Mouse (Mus musculus): ENCODE results near the gene Tmem132d. TPM values are rescaled to one million over a fixed set of nuclear protein-coding genes. Genes with fewer than 3 reads are reported as not detected.
"Not testable (repeated sequence)": the region's sequence is repeated elsewhere in the genome, so short reads cannot be mapped to it uniquely, and the experiment has no call there.

Gene Tmem132d
- total RNA-seq, 2 experiments from 2014 or later: 14.1 to 16.7 TPM

DNA sequence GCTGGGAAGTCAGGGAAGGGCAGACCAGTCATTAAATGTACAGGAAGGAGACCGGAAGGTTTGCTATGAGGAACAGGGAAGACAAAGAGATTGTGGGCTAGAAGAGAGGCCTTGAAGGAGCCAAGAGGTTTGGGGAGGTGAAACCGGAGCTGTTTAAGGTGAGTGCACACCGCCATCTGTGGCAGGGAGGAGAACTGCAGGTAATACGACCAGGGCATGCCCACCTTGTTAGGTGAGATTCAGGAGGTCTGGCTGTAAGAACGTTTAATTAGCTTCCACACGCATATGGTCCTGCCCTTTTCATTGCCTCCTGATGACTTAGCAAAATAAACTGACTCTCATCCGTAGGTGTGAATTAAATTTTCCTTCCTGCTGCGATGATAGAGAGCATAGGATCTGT lies 485.6 kb downstream of the Tmem132d start:
- no peak for DNase-seq (ENCODE audit: low spot score in 2 of 2)

DNA sequence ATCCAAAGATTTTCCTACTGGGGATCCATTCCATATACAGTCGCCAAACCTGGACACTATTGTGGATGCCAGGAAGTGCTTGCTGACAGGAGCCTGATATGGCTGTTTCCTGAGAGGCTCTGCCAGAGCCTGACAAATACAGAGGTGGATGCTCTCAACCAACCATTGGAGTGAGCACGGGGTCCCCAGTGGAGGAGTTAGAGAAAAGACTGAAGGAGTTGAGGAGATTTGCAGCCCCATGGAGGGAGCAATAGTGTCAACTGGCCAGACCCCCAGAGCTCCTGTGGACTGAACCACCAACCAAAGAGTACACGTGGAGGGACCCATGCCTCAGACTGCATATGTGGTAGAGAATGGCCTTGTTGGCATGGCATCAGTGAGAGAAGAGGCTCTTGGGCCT lies 490.7 kb downstream of the Tmem132d start:
- not testable (repeated sequence) for DNase-seq (ENCODE audit: low spot score in 2 of 2)

DNA sequence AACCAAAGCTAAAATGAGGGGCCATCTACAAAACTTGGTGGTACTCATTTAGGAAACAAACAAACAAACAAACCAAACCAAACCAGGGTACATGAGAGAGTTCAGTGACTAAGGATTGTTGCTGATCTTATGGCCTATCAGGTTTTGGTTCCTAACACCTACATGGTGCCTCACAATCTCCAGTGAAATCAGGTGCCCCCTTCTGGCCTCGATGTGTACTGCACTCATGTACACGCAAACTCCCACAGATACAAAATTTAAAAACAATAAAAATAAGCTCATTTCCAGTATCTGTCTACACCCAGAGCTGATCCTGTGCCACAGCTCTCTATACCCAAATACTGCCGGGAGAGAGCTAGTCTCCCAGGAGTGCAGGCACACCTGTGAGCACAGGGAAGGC lies 495.0 kb downstream of the Tmem132d start:
- no peak for DNase-seq (ENCODE audit: low spot score in 2 of 2)

DNA sequence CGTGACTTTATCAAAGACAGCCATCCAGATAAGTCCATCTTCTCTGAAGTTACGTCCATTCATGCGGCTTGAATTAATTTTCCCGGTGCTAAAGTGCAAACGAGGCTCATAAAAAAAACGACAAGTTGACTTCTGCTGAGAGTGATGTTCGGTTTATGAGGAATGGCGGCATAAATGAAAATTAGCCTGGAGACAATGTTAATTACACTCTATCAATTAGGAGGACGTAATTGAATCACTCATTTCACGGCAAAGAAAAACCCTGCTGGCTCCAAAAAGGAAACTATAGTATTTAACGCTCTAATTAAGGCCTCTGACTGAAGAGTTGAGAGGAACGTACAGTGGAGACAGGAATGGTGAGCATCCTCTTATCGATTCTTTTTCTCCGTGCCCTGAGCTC lies 503.2 kb downstream of the Tmem132d start:
- no peak for DNase-seq (ENCODE audit: low spot score in 2 of 2)

DNA sequence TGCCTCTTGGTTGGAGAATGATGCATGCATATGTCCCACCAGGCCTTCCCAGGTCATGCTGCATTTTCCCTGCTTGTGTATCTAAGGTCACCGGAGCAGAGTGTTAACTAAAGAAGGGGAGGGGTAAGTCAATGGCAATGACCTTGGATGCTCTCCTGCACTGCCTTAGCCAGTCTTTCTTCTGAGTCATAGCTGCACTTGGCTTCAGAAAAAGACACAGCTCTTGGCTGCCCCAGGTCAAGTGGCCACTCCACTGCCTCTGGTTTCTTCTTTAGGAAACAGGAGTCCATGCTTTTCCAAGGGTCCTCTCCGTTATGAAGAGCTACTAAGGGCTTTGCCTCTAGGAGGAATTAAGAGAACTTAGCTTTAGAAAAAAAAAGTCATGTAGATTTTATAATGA lies 506.2 kb downstream of the Tmem132d start:
- DNase-seq (ENCODE audit: low spot score in 2 of 2): no peak

DNA sequence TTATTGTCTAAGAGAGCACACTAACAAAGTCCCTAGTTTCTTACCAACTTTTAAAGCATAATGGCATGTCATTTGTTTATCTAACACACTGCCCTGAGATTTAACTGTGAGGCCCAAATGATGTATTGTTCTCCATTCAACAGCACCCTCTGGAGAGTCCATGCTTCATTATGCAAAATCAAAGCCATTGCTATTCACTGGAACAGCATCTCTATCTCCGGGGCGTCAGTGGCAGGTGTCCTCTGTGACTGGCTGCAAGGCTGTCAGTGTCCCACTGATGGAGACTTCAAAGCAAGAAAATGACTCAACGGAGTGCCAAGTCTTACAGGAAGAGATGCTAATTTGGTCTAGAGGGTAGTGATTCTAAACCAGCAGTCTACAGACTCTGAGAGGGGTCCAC lies 508.8 kb downstream of the Tmem132d start:
- DNase-seq (ENCODE audit: low spot score in 2 of 2): no peak

DNA sequence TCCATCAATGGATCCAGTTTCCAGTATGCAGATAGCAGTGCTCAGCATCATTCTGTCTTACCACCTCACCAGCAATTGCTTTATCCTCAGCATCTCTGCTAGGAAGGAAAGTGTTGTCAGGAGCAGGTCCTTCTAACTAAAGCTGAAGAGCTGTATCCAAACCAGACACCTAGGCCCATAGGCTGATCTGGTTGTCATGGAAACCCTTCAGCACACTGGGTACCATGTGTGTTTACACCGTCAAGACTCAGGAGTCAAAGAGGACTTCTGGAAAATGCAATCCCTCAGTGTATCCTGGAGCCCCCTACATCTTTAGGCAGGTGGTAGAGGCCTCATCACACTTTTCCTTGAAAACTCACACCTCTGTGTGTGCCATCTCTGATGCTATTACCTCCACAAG lies 513.7 kb downstream of the Tmem132d start:
- DNase-seq (ENCODE audit: low spot score in 2 of 2): no peak

DNA sequence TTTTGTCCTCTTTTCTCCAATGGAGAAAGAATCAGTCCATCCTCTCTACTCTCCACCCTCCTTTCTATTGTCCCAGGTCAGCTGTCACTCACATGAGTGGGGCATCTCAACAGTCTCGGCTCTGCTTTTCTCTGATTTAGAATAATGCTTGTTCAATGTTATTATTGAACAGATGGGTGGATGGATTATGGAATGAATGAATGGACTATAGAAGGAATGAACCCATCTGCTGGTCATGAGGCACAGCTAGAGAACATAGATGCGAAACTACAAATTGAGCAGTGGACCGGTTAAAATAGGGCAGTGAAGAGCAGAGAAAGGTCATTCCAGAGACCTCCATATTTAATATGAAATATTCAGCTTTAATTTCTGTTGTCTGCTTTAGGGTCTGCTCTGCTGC lies 514.5 kb downstream of the Tmem132d start:
- DNase-seq (ENCODE audit: low spot score in 2 of 2): no peak

DNA sequence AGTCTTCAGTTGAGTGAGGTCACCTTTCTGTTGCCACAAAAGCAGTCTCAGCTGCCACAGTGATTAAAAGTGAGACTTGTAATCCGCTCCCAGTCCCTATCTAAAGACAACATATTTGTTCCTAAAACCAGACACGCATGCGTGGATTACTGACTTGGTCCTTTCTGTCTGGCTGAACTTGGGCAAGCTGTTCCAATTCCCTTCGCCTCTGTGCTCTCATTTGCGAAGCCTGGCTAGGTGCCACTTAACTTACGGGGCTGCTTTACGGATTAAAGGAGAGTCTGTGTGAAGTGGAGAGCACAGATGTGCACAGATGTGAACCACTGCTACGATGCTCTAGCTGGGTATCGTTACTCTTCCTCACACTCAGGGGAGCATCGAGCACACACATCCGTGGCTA lies 518.7 kb downstream of the Tmem132d start:
- no peak for DNase-seq (ENCODE audit: low spot score in 2 of 2)

DNA sequence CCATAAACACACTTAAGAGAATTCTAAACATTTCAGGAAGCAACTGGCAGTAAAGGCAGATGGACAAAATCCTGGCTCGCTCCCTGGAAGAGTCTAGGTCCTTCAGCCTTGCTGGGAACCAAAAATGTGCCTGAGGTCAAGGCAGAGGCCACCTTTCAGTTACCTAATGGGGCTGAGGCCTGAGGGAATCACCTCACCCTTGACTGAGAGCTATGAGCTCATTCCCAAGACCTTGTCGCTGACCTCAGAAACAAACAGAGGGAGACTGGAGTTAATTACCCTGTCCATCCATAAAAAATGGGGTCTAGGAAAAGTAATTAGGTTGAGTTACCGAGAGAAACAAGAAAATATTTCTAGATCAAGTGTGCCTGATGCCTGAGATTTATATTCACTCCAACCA lies 521.3 kb downstream of the Tmem132d start:
- DNase-seq (ENCODE audit: low spot score in 2 of 2): no peak

DNA sequence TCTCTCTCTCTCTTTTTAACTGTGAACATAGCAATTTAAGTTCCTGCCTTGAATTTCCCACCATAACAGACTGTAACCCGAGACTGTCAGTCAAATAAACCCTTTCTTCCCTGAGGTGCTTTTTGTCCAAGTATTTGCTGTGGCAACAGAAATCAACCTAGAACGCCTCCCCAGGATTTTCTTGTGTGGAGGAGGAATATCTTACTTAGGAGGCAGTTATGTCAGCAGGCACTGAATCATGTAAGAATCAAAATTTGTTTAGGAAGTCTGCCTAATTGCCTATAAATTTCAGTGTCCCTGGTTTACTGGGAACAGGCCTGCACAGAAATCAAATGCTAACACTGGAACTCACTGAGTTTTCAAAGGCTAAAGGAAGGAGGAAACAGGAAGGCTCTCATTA lies 522.5 kb downstream of the Tmem132d start:
- DNase-seq (ENCODE audit: low spot score in 2 of 2): no peak

DNA sequence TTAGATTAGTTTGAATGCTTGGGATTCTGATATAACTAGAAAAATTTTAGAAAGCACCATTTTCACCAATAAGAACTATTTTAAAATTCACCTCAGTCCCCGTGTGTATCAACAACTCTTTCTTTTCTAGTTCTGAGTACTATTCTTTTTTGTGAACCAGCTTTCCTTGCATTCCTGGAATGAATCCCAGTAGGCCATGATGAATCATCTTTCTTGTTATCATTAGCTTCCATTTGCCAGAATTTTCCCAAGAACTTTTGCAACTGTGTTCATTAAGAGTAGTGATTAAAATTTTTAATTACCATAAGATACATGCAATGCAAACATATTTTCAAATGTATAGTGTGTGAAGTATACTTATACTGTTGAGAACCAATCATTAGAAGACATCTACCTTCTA lies 537.7 kb downstream of the Tmem132d start:
- no peak for DNase-seq (ENCODE audit: low spot score in 2 of 2)

DNA sequence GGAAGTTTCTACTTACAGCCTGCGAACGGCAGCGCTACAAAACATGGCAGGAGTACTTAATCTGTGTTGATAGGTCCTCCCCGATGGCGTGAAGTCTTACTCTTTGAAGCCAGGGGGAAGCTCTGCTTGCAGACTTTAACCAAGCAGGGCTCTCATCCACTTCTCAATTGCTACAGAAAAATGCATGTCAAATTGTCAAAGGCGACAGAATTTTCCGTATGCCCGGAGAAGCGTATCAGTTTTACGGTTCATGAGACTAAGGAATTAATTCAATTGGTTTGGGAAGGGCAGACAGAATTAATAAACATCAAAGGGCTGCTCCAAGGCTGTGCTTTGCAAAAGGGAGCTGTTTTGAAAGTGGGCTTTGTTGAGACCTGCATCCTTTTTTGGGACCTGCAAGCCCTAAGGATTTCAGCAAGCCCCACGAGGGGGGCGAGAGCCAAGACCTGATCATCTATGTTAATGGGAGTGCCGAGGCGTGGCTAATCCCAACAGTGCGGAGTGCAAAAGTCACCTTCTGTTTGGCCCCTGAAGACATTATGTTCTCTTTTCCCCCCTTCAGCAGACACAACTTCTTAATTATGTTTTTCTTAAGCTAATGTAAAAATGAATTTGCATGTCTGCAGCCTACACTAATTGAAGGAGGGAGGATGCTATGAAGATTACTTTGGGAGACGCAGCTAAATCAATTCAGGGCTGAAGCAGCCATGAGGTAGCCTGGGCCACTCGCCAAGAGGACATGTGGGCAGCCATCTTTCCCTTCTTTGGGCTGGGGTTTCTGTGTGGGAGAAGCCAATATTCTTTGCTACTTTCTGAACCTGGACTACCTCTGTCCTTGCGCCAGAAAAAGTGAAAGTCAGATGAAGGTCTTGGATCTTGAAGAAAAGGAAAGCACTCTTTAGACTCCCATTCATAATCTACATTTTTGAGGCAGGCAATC lies 547.0 kb downstream of the Tmem132d start:
- peak; percentile 7 to 9 for DNase-seq (ENCODE audit: low spot score in 2 of 2)

DNA sequence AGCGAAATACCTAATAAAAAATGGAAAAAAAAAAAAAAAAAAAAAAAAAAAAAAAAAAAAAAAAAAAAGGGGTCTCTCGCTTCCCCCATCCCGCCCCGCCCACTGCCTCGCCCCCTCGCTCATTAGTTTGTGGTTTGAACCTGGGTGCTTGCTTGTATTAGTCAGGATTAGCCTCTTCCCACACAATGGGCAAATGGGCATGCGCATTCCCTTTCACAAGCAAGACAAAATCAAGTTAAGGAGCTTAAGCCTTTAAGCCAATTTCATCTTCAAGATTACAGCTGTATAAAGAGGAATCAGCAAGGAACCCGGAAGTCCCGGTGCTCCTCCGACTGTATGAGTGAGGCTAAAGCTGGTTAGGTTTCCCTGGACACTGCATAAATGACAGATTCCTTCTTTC lies 549.9 kb downstream of the Tmem132d start:
- no peak for DNase-seq (ENCODE audit: low spot score in 2 of 2)

DNA sequence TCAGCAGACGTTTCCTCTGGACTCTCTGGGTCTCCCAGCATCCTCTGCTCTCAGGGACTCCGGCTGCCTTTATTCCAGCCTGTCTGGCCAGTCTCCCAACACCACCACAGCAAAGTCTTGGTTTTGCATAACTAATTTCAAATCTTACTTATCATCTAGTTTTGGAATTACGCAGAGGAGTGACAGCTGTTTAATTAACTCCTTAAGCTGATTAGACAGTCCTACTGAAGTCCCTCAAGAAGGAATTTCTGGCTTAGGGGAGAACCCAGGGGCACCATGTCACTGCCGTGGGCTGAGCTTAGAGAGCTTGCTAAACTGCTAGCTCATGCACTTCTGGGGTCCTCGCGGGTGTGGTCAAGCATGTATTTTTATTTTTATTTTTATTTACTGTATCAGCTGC lies 558.4 kb downstream of the Tmem132d start:
- DNase-seq (ENCODE audit: low spot score in 2 of 2): no peak

DNA sequence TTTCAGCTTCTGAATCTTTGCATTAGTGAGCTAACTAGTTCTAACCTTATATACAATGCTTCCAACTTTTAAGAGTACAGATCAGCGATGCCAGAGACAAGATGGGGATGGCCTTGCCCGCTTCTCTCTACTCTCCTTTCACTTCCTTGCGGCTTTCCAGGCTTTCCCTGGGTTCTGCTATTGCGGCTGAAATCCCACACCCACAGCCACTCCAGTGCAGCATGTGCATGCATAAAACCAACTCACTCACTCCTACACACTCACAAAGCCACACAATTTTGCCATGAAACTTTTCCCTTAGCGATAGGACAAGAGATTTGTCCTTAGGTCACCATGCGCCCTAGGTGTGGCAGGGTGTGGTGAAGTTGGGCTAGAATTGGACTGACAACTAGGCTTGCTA lies 567.7 kb downstream of the Tmem132d start:
- no peak for DNase-seq (ENCODE audit: low spot score in 2 of 2)

DNA sequence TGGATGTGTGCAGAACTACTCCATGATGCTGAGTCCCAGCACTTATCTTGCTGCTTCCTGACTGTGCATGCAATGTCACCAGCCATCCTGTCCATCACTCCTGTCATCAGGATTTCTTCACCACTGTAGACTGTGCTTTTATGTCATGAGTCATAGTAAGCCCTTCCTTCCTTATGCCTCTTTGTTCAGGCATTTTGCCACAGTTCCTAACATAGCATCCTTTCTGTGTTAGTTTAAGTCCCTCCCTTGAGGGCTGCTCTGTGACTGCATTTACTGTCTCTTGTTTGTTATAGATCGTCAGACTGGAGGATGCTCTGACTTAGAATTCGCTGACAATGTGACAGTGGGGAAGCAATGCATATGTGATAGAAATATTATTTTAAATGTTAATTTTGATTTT lies 573.2 kb downstream of the Tmem132d start:
- no peak for DNase-seq (ENCODE audit: low spot score in 2 of 2)

DNA sequence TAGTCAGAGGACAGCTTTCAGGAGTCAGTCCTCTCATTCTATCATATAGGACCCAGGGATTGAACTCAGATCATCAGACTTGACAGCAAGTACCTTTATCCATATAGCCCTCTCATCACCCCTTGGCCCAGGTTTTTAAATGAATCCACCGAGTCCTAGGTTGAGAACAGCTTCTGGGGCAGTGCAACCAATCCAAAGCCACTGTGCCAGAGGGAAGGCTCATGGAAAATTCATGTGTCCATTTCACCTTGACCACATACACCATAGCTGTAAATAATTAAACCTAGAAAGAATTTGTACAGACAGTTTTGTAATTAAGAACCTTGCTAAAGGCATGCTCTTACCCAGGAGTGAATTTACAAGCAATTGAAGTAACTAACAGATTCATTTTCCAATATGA lies 580.6 kb downstream of the Tmem132d start:
- no peak for DNase-seq (ENCODE audit: low spot score in 2 of 2)

DNA sequence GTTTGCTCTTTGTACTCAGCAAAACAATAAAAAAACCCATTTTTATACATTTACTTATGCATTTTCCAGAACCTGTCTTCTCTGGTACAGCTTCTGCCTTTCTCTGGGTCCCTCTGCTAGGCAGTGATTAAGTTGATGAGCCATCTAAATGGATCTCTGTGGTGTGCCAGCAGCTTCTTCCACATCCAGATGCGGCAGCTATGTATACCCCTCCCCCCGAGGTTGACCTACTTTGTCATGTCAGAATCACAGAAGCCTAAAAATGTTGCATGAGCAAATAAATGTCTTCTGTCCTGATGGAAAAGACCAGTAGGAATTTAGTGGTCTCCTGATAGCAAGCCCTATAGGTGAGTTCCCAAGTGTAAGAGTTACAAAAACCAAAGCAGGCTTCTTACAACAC lies 601.1 kb downstream of the Tmem132d start:
- DNase-seq (ENCODE audit: low spot score in 2 of 2): no peak

DNA sequence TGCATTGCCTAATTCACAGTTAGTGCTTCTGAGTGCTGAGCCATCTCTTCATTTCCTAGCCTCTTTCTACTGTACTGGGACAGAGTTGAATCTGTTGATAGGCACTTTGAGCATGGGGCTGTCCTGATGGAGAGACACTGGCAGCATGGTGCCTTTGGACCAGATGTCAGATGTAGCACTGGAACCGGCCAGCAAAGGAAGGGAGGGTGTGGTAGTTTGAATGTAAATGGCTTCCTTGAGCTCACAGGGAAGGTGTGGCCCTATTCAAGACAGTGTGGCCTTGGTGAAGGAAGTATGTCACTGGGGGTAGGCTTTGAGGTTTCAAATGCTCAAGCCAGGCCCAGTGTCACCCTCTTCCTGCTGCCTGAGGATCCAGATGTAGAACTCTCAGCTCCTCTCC lies 602.0 kb downstream of the Tmem132d start:
- no peak for DNase-seq (ENCODE audit: low spot score in 2 of 2)

DNA sequence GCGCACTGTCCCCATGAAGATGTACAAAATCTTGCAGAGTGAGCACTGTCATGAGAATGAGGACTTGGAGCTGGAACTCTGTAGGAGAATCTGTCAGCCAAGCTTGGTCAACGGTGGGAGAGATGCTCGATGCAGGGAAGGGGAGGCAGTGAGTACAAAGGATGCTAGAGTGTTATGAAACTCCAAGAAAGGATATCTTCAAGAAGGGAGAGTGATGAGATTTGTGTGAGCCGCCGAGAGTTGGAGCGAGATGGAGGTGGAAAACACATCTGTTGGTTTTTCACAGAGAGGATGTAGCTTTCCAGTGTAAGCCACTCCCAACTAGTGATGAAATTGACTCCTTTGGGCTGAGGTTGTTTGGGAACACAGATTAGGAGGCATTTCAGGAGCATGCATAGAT lies 604.1 kb downstream of the Tmem132d start:
- no peak for DNase-seq (ENCODE audit: low spot score in 2 of 2)

DNA sequence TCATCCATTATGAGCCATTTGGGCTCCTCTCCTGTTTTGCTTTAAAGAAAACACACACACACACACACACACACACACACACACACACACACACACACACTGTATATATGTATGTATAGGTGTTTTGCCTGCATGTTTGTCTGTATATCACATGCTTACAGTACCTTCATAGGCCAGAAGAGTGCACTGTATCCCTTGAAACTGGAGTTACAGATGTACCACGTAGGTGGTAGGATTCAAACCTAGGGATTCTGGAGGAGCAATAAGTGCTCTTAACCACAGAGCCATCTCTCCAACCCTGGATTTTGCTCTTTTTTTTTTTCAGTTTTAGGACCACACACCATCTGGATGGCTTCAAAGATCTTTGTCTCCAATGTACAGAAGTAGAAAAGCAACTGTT lies 610.9 kb downstream of the Tmem132d start:
- no peak for DNase-seq (ENCODE audit: low spot score in 2 of 2)

DNA sequence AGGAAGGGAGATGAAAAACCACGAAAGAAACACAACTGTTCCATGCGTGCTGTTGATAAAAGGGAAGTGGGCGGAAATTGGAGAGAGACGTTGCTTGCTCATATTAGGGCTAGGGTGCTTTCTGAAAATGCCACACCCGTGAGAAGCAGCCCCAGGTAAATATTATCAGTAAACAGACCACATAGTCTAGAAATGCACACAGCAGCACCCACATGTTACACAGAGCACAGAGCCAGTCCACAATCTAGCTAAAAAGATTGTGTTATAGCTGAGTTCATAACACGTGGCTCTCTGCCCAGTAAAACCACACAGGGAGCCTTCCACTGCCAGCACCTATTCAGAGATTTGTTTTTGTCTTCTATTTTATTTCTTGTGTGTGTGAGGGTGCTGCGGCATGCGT lies 617.6 kb downstream of the Tmem132d start:
- no peak for DNase-seq (ENCODE audit: low spot score in 2 of 2)

Measured in layer of hippocampus, postnatal 14 days (tissue).